Mouse (Mus musculus): ENCODE results near the gene Gpat3.

Gpat3 gene

GRCm38 (mm10) chr5:100916416-100916815, 70.9 kb downstream of the Gpat3 start:
- DNase-seq (ENCODE audit: low read depth, low spot score), result no peak

- DNase-seq (ENCODE audit: low read depth, low spot score), result no peak
Measured at GRCm38 (mm10) chr5:100917252-100917774, 71.8 kb downstream of the Gpat3 start.

DNA sequence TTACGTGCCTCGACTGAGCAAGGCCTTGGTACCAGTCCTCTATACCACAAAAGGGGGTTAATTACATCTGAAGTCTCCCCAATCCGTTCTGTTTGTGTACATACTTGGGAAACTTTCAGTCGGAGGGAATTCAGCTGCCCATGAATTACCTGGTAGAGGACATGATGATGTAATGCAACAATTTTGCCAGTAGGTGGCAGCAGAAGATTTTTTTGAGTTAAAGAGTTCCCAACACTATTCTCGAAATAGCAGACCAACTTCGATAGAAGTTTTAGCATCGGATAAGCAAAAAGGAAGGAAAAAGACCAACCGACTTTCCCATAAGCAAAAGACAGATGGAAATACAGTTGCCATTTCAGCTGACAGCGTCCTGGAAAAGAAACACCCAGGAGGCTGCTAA, 73.6 kb downstream of the Gpat3 start:
- peak; percentile 36 for DNase-seq (ENCODE audit: low read depth, low spot score)

DNA sequence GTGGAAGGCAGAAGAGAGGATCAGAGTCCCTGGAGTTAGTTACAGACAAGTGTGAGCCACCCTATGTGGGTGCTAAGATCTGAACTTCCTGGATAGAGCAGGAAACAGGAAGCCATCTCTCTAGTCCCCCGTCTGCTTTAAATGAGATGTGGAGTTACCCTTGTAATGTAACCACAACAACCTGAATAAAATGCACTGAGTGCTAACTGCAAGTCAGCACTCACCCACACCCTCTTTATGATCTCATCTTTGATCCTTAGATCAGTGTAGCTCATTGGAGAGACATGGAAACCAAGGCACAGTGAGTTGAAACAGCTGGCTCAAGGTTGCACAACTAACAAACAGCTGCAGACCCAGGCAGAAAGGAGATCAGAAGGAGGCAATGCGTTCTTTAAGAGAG, 84.2 kb downstream of the Gpat3 start:
- DNase-seq (ENCODE audit: low read depth, low spot score), result no peak

DNA sequence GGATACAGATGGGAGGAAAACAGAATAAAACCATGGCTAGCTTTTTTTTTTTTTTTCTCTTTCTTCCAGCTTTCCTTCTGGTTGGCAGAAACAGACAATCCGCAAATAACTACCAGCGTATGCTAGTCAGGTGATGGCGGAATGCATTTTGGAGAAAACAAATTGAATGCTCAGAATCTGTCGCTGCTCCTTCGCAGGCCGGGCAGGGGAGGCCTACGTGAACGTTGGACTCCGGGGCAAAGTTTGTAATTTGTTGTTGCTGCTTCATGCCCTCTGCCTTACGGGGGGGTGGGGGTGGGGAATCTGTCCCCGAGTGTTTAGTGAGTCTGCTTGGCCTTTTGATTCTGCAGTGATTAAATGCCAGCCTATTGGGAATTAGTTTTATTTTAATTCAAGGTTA, 98.2 kb downstream of the Gpat3 start:
- DNase-seq (ENCODE audit: low read depth, low spot score), result no peak

DNA sequence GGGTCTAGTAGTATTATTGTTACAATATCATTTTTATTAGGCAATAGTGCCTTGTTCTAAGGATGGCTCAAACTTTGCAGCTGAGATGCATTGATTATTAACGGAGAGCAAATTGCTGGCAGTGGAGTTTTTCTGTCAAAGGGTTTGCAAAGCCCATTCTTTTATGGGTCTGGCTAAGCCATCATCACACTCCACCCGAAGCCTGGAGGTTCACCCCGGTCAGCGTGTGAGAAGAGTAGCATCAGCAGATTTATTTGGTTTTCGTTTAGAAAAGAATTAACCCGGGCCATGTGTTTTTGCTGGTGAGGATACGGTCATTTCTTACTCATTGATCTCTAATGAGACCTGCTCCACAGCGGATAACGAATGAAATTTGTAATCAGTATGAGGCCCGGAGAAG, 99.8 kb downstream of the Gpat3 start:
- DNase-seq (ENCODE audit: low read depth, low spot score), result no peak

Measured in retina, adult 2 months (tissue).